Comparison of ENCODE assay signal across 18 mouse cellular contexts in the genomic region with DNA sequence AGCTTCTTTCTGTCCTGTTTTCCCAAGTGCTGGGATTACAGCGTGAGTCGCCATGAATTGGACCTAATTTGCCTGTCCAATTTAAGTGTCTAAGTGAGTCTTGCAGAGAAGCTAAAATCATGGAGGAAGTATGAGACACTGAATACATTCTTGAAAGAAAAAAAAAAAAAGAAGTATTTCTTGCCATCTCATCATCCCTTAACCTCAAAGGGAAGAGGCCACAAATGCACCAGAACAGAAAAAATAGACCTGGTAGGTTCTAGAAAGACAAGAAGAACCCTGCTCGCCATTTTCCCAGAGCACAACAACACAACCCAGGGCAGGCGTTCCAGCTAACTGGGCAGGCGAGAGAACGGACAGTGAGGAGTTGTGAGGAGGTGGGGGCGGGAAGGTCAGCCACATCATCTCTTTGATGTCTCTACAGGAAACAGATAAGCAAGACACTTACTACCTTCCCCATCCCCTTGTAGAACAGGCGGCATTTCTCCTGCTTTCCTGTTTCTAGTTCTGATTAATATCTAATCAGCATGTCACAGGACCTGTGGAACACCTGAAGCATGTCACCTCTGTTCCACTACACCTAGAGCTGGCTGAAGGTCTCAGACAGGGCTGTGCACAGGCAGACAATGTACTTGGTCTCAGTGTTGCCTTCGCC. TPM values are rescaled to one million over a fixed set of nuclear protein-coding genes. Genes with fewer than 3 reads are reported as not detected.
A peak's percentile ranks its signal among the peaks of the same experiment; 100 is the strongest.
DNase-seq lines count a peak whose midpoint lies in the region; ATAC-seq and TF ChIP-seq lines count a peak whose summit lies in the region.
"Had no signal": no experiment of that assay in that cellular context is flagged by ENCODE, and none has a peak within 500 bp of the region (broad histone marks: within the 10 kb centered on the region; RNA-seq: fewer than 3 reads in every experiment).

No protein-coding gene starts in this region.

- no peak overlapping the region for H3K4me3 ChIP-seq in bone marrow macrophage, adult 2 months (ENCODE audit: insufficient read depth, low read length)
- H3K4me3 ChIP-seq in embryonic facial prominence, embryonic 10.5 days, result no peak overlapping the region
- H3K4me3 ChIP-seq: embryonic facial prominence, embryonic 13.5 days; hindbrain, embryonic 10.5 days; lung, embryonic 15.5 days had no signal

- peak; percentile 85 for ATAC-seq in megakaryocyte, adult 5-6 weeks (ENCODE audit: poor library complexity, severe bottlenecking)

- peaks cover 41% of the 10 kb centered on the region for H3K4me1 ChIP-seq in bone marrow macrophage, adult 2 months (ENCODE audit: control insufficient read depth, insufficient read depth, low read length)
- H3K4me1 ChIP-seq in embryonic facial prominence, embryonic 10.5 days, result no peaks in the 10 kb centered on the region
- H3K4me1 ChIP-seq: embryonic facial prominence, embryonic 13.5 days; hindbrain, embryonic 10.5 days; lung, embryonic 15.5 days had no signal

- TF ChIP-seq POLR2A in bone marrow macrophage, adult 2 months (IDR thresholded peaks at IDR 0.05; ENCODE audit: borderline replicate concordance, low read depth, low read length), result no peak

- H3K9me3 ChIP-seq in embryonic facial prominence, embryonic 10.5 days, result no peaks in the 10 kb centered on the region
- H3K9me3 ChIP-seq: embryonic facial prominence, embryonic 13.5 days; hindbrain, embryonic 10.5 days; lung, embryonic 15.5 days had no signal

- H3K36me3 ChIP-seq in embryonic facial prominence, embryonic 10.5 days (replicated peaks), result no peaks in the 10 kb centered on the region
- H3K36me3 ChIP-seq: embryonic facial prominence, embryonic 13.5 days; hindbrain, embryonic 10.5 days; lung, embryonic 15.5 days had no signal

- H3K27me3 ChIP-seq in embryonic facial prominence, embryonic 10.5 days (replicated peaks; ENCODE audit: low read depth, poor library complexity, severe bottlenecking), result no peaks in the 10 kb centered on the region
- H3K27me3 ChIP-seq: embryonic facial prominence, embryonic 13.5 days; lung, embryonic 15.5 days had no signal

- TF ChIP-seq CTCF in bone marrow macrophage, adult 2 months (IDR thresholded peaks at IDR 0.05; ENCODE audit: low read depth, low read length), result no peak

- peak overlapping the region; percentile 89 for H3K27ac ChIP-seq in bone marrow macrophage, adult 2 months (ENCODE audit: insufficient read depth, low read depth, low read length)
- no peak overlapping the region for H3K27ac ChIP-seq in embryonic facial prominence, embryonic 10.5 days (replicated peaks)
- H3K27ac ChIP-seq: embryonic facial prominence, embryonic 13.5 days; hindbrain, embryonic 10.5 days; lung, embryonic 15.5 days had no signal

- WGBS in embryonic facial prominence, embryonic 10.5 days, result 84% methylated on average over 9 of the region's 9 CpGs

- DNase-seq in heart, adult 11 months, result peak; percentile 74
- DNase-seq in heart, postnatal 4 days, result no peak
- peak; percentile 41 to 48 for DNase-seq in B cell, adult 2 months
- DNase-seq in left cerebral cortex, adult 18-20 months (ENCODE audit: low spot score in 2 of 2), result no peak
- DNase-seq in embryonic facial prominence, embryonic 10.5 days (ENCODE audit: low spot score), result no peak
- no peak for DNase-seq in frontal cortex, postnatal 36 days (ENCODE audit: low spot score in 2 of 2)
- DNase-seq: cerebellum, adult 18-20 months; cerebellum, postnatal 36 days; gastrocnemius, postnatal 14 days; kidney, adult 8-10 months; kidney, postnatal 4 days; liver; retina, postnatal 1 day had no signal

RNA-seq across cellular contexts. Expression of gene S1pr1, which starts 10.5 kb away (rescaled TPM):
- 100 to 1,000 TPM; 103 to 111 TPM for total RNA-seq in heart, postnatal 4 days (2021)
- polyA plus RNA-seq in bone marrow macrophage, adult 2 months (2012; ENCODE audit: insufficient read depth, insufficient read length, missing spikeins), result 48.7 and 58.0 TPM in 2 replicates
- 2.4 and 5.8 TPM in 2 replicates for total RNA-seq in megakaryocyte, adult 5-6 weeks (2015)
- total RNA-seq in megakaryocyte, adult 5-6 weeks (2017), result 3.3 and 3.6 TPM in 2 replicates
- 100 to 1,000 TPM; 101 to 114 TPM for total RNA-seq in left cerebral cortex, adult 18-20 months (2021)
- 10.8 and 11.2 TPM in 2 replicates for polyA plus RNA-seq in embryonic facial prominence, embryonic 10.5 days (2016; fragmentation: Nextera tagmentation; extraction: Ambion mirVana)

Comparison
In these comparisons a context has a peak if more than half of its experiments do, and no peak if none do; other contexts are left out.
1. DNase-seq: peak in heart, adult 11 months (single experiment) and B cell, adult 2 months (2 of 2); none in heart, postnatal 4 days (single experiment), left cerebral cortex, adult 18-20 months (0 of 2), embryonic facial prominence, embryonic 10.5 days (single experiment) and frontal cortex, postnatal 36 days (0 of 2).
2. RNA of gene S1pr1, which starts 10.5 kb away (total RNA-seq): 101 to 114 TPM in left cerebral cortex, adult 18-20 months and 103 to 111 TPM in heart, postnatal 4 days; 2.4 to 5.8 TPM in megakaryocyte, adult 5-6 weeks; every median in the first group is over 10 times any median in the second.